Mouse (Mus musculus) stomach, embryonic 15.5 days (tissue): ENCODE measurements around the gene Myg1. TPM values are rescaled to one million over a fixed set of nuclear protein-coding genes. Genes with fewer than 3 reads are reported as not detected.

Experiments
- ATAC-seq: fragments of 200-750 bp; cut with Nextera tagmentation; 2 replicates; pipeline ENCODE4 v1.8.0; 2017; ENCODE audit warnings: low read depth, moderate number of reproducible peaks, moderate TSS enrichment; ENCODE audit not compliant: insufficient read depth, low FRiP score
- H3K27ac ChIP-seq: fragments of 300-500 bp; sonication (generic); 2 replicates; pipeline ENCODE4 v1.5.1; 2015; ENCODE audit warnings: mild to moderate bottlenecking, inconsistent platforms
- H3K27me3 ChIP-seq: fragments of 300-500 bp; sonication (generic); replicated peaks from 2 replicates; pipeline ENCODE4 v1.6.1; 2015; ENCODE audit warnings: inconsistent platforms
- H3K36me3 ChIP-seq: fragments of 300-500 bp; sonication (generic); 2 replicates; pipeline ENCODE4 v1.6.1; 2015; ENCODE audit warnings: inconsistent platforms
- H3K4me1 ChIP-seq: fragments of 300-500 bp; sonication (generic); 2 replicates; pipeline ENCODE4 v1.6.1; 2015; ENCODE audit warnings: inconsistent platforms
- H3K4me2 ChIP-seq: fragments of 300-500 bp; sonication (generic); 2 replicates; pipeline ENCODE4 v1.6.1; 2015; ENCODE audit warnings: mild to moderate bottlenecking, inconsistent platforms
- H3K4me3 ChIP-seq: fragments of 300-500 bp; sonication (generic); replicated peaks from 2 replicates; pipeline ENCODE4 v1.5.1; 2015; ENCODE audit warnings: inconsistent platforms
- H3K9ac ChIP-seq: fragments of 300-500 bp; sonication (generic); 2 replicates; pipeline ENCODE4 v1.6.1; 2015; ENCODE audit warnings: inconsistent platforms
- H3K9me3 ChIP-seq: fragments of 300-500 bp; sonication (generic); 2 replicates; pipeline ENCODE4 v1.6.1; 2016; ENCODE audit warnings: inconsistent platforms
- WGBS: fragments of 180-500 bp; shearing (Covaris S2); methylation state at CpG from one replicate; pipeline ENCODE4 v1.1.7; 2015; 5-methylcytosine and 5-hydroxymethylcytosine counted together
- polyA plus RNA-seq: library from polyadenylated mRNA; unstranded; fragments of >200 nt; fragmentation: Nextera tagmentation; extraction: Ambion mirVana; gene quantifications from 2 replicates; pipeline ENCODE4 v1.2.1, GENCODE M21; 2015

Gene Myg1
- 83.5 and 85.5 TPM in 2 replicates for polyA plus RNA-seq

DNA sequence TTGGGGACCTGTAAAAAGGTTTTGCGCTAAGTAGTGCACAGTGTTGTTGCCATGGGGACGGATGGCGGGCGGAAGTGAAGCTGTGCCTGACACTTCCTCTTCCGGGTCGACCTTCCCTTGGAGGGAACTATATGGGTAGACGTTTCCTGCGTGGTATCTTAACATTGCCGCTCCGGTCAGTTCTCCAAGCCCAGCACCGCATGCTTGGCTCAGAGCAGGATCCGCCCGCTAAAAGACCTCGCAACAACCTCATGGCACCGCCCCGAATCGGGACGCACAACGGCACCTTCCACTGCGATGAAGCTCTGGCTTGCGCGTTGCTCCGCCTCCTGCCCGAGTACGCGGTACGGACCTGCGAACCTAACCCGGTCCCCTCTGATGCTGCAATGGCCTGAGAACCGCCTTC lies at the start of gene Myg1:
Gene Myg1 (plus strand): TSS at position 100 of the 406 bp plus-strand sequence.
- H3K27ac ChIP-seq, result peak within 1 kb of the TSS; percentile 88
- H3K4me1 ChIP-seq, result peaks cover 33% of the 10 kb centered on the region
- H3K4me2 ChIP-seq, result peak within 1 kb of the TSS; percentile 70
- ATAC-seq, result peak; percentile 93
- H3K9me3 ChIP-seq, result no peaks in the 10 kb centered on the region
- peaks cover 36% of the 10 kb centered on the region for H3K36me3 ChIP-seq
- H3K9ac ChIP-seq, result peak within 1 kb of the TSS; percentile 69
- WGBS, result under 1% methylated on average over 30 of the region's 30 CpGs
- H3K27me3 ChIP-seq, result no peaks in the 10 kb centered on the region
- peak within 1 kb of the TSS; percentile 86 for H3K4me3 ChIP-seq

GRCm38 (mm10) chr15:102282463-102283292 lies 48.8 kb upstream of the Myg1 start:
- 72% methylated on average over 8 of the region's 8 CpGs for WGBS
- no peak overlapping the region for H3K27ac ChIP-seq
- H3K9me3 ChIP-seq, result no peaks in the 10 kb centered on the region
- H3K4me1 ChIP-seq, result peaks cover 14% of the 10 kb centered on the region
- no peak overlapping the region for H3K9ac ChIP-seq
- H3K4me3 ChIP-seq, result no peak overlapping the region
- H3K27me3 ChIP-seq, result no peaks in the 10 kb centered on the region
- no peak overlapping the region for H3K4me2 ChIP-seq
- no peak for ATAC-seq
- H3K36me3 ChIP-seq, result 0 out of 2 replicates have a peak, but pooled peaks cover 11% of the 10 kb centered on the region

DNA sequence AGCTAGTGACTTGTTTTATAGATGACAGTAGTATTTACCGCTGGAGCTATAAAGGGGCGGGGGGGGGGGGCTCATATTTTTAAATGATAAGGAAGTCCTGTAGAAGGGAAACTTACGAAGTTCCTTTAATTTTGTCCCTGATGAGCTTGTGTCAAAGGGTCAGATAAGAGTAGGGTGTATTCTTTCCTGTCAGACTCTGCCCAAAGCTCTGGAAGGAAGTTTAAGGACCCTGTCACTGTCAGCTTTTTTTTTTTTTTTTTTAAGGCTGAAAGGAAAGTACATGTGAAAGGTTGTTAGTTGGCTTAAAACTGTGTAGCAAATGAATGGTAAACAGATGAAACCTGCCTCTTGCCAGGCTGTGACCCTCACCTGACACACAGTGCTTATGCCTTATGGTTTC lies 47.9 kb upstream of the Myg1 start:
- no peak for ATAC-seq
- Histone ChIP-seq H3K9me3 (no peaks in the 10 kb centered on the region), H3K4me2 (no peak overlapping the region), H3K27ac (no peak overlapping the region), H3K4me3 (no peak overlapping the region), H3K27me3 (no peaks in the 10 kb centered on the region), H3K9ac (no peak overlapping the region), H3K4me1 (peaks cover 14% of the 10 kb centered on the region), H3K36me3 (0 out of 2 replicates have a peak, but pooled peaks cover 11% of the 10 kb centered on the region)
- 75% methylated on average over 3 of the region's 3 CpGs for WGBS

DNA sequence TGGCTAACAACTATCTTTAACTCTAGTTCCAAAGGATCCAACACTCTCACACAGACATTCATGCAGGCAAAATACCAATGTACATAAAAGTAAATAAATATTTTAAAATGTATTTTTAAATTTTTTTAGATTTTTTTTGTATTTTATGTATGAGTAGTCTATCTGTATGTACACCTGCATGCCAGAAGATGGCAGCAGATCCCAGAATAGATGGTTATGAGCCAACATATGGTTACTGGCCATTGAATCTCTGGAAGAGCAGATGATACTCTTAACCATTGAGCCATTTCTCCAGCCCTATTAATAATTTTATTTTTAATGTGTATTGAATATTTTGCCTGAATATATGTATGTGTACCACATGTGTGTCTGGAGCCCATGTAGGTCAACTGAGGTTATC lies 44.1 kb upstream of the Myg1 start:
- no peak for ATAC-seq
- no peaks in the 10 kb centered on the region for H3K27me3 ChIP-seq

DNA sequence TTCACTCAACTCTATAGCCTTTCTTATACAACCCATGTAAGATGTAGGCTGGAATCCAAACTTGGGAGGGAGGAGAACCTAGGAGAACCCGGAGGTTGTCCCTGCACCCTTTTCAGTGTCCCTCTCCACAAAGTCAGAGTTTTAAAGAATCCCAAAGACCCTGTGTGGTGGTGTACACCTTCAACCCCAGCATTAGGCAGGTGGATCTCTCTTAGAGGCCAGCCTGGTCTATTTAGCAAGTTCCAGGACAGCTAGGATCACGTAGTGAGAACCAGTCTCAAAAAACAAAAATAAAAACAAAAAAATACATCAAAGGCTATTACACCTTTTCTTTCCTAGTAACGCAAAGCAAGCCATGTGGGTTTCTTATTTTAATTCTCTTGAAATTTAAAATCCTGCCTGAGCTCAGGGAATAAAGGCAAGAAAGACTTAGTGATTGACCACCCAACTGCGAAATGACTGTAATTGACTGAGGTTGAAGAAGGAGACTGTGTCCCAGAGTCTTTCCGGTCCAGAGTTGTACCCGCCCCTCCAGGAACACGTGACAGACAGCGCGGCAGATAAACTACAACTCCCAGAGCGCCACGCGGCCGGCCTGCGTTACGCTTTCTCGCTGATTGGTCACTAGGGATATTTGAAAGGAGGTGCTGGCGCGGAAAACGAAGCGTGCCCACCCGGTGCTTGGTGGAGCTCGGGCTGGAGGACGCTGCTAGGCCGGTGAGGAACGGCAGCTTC lies 35.7 kb upstream of the Myg1 start, which contains the start of gene Espl1:
Gene Espl1 (plus strand): TSS at position 634 of the 735 bp plus-strand sequence.
- Histone ChIP-seq H3K9ac (peak within 1 kb of the TSS; percentile 62), H3K9me3 (no peaks in the 10 kb centered on the region), H3K4me2 (peak within 1 kb of the TSS; percentile 75), H3K27ac (no peak within 1 kb of the TSS), H3K4me1 (peaks cover 3% of the 10 kb centered on the region; the same call in 1 of the 2 replicates), H3K36me3 (peaks cover 10% of the 10 kb centered on the region; the same call in 1 of the 2 replicates), H3K27me3 (no peaks in the 10 kb centered on the region), H3K4me3 (peak within 1 kb of the TSS; percentile 68)
- 7% methylated on average over 25 of the region's 25 CpGs for WGBS
- peak; percentile 99 for ATAC-seq

More for the DNA sequence above, 44.1 kb upstream of the Myg1 start:
- Histone ChIP-seq H3K4me3 (no peak overlapping the region), H3K27ac (no peak overlapping the region), H3K9ac (no peak overlapping the region), H3K9me3 (no peaks in the 10 kb centered on the region), H3K4me1 (no peaks in the 10 kb centered on the region), H3K36me3 (no peaks in the 10 kb centered on the region), H3K4me2 (no peak overlapping the region)

- H3K9ac ChIP-seq, result peak overlapping the region; percentile 62
- peak overlapping the region; percentile 75 for H3K4me2 ChIP-seq
- WGBS, result 5% methylated on average over 24 of the region's 24 CpGs
- no peaks in the 10 kb centered on the region for H3K9me3 ChIP-seq
- ATAC-seq, result no peak
- H3K27me3 ChIP-seq, result no peaks in the 10 kb centered on the region
- peaks cover 10% of the 10 kb centered on the region; the same call in 1 of the 2 replicates for H3K36me3 ChIP-seq
- H3K4me3 ChIP-seq, result peak overlapping the region; percentile 68
- H3K27ac ChIP-seq, result no peak overlapping the region
- H3K4me1 ChIP-seq, result peaks cover 3% of the 10 kb centered on the region; the same call in 1 of the 2 replicates
These were observed 35.0 kb upstream of the Myg1 start for GRCm38 (mm10) chr15:102296368-102297006.

DNA sequence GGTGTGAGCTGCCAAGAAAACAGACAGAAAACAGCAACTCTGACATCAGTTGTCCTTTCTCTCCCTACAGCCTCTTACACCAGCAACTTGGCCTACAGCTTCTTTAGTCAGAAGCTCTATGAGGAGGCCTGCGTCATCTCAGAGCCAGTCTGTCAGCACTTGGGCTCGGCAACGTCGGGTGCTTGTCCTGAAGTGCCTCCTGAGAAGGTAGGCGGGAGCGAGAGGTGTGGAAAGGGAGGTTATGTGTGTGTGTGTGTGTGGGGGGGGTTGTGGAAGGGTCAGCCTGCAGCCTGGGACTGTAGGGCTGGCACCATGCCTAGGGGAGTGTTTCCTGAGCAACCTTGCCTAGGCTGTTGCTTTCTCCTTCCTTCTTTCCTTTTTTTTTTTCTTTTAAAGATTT lies 29.0 kb upstream of the Myg1 start:
- no peak overlapping the region for H3K4me3 ChIP-seq
- WGBS, result 76% methylated on average over 6 of the region's 6 CpGs
- no peaks in the 10 kb centered on the region for H3K9me3 ChIP-seq
- no peaks in the 10 kb centered on the region for H3K27me3 ChIP-seq
- no peaks in the 10 kb centered on the region for H3K4me1 ChIP-seq
- H3K4me2 ChIP-seq, result no peak overlapping the region
- no peak overlapping the region for H3K9ac ChIP-seq
- H3K36me3 ChIP-seq, result peaks cover 38% of the 10 kb centered on the region
- ATAC-seq, result no peak
- no peak overlapping the region for H3K27ac ChIP-seq

DNA sequence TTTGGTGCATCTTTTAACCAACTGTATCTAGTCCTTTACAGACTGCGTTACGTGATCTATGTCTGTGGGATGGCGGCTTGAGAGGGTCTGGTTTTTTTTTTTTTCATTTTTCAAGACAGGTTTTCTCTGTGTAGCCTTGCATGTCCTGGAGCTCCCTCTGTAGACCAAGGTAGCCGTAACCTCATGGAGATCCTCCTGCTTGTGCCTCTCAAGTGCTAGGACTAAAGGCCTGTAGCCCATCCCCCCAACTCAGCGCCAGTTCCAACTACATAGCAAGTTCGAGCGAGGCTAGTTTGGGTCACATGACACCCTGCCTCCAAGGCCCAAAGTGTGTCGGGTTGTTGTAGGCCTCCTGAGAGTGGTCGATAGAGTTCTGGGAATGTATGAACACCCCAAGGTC lies 22.8 kb upstream of the Myg1 start:
- Histone ChIP-seq H3K4me3 (no peak overlapping the region), H3K27ac (no peak overlapping the region), H3K4me1 (peaks cover 5% of the 10 kb centered on the region; the same call in 1 of the 2 replicates), H3K9ac (no peak overlapping the region), H3K9me3 (no peaks in the 10 kb centered on the region), H3K27me3 (no peaks in the 10 kb centered on the region), H3K36me3 (peaks cover 49% of the 10 kb centered on the region), H3K4me2 (no peak overlapping the region)
- 85% methylated on average over 9 of the region's 9 CpGs for WGBS
- no peak for ATAC-seq

DNA sequence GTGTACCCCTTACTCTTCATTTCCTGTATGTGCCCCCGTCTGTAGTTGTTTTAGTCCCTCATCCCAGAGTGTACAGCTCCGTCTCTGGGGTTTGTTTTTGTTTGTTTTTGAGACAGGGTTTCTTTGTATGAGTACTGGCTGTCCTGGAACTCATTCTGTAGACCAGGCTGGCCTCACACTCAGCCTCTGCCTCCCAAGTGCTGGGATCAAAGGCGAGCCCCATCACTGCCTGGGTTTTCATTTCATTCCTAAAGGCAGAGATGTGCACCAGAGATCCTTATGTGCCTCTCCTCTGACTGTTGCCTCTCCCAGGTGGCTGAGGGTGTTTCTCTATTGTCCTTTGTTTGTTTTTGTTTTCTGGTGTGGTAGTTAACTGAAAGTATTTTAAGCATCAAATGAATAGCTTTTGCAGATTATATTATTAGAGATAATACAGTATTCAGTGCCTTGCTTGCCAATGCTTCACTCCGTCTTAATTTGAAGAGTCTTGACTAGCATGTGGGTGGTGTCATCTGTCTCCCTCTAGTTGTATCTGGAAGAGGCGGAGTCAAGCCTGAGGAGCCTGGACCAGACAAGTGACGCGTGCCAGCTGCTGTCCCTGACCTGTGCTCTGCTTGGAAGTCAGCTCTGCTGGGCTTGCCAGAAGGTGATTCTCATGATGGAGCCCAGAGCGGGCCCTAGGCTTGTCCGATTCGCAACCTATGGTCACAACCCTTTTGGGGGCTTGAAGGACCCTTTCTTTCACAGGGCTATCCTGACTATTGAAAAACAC lies 21.2 kb upstream of the Myg1 start:
- no peak overlapping the region for H3K4me2 ChIP-seq
- H3K4me3 ChIP-seq, result no peak overlapping the region
- no peaks in the 10 kb centered on the region for H3K27me3 ChIP-seq
- peak; percentile 45; the same call in 1 of the 2 replicates for ATAC-seq
- 52% methylated on average over 10 of the region's 10 CpGs for WGBS
- peaks cover 5% of the 10 kb centered on the region; the same call in 1 of the 2 replicates for H3K4me1 ChIP-seq
- peaks cover 43% of the 10 kb centered on the region for H3K36me3 ChIP-seq
- H3K27ac ChIP-seq, result peak overlapping the region; percentile 40; the same call in 1 of the 2 replicates
- H3K9me3 ChIP-seq, result no peaks in the 10 kb centered on the region
- no peak overlapping the region for H3K9ac ChIP-seq

- H3K27ac ChIP-seq, result no peak overlapping the region
- no peak overlapping the region for H3K4me2 ChIP-seq
- peaks cover 43% of the 10 kb centered on the region for H3K36me3 ChIP-seq
- no peaks in the 10 kb centered on the region for H3K27me3 ChIP-seq
- H3K4me3 ChIP-seq, result no peak overlapping the region
- H3K9me3 ChIP-seq, result no peaks in the 10 kb centered on the region
- no peak for ATAC-seq
- H3K9ac ChIP-seq, result no peak overlapping the region
- H3K4me1 ChIP-seq, result peaks cover 5% of the 10 kb centered on the region; the same call in 1 of the 2 replicates
These were observed 20.0 kb upstream of the Myg1 start for GRCm38 (mm10) chr15:102311489-102311888.

DNA sequence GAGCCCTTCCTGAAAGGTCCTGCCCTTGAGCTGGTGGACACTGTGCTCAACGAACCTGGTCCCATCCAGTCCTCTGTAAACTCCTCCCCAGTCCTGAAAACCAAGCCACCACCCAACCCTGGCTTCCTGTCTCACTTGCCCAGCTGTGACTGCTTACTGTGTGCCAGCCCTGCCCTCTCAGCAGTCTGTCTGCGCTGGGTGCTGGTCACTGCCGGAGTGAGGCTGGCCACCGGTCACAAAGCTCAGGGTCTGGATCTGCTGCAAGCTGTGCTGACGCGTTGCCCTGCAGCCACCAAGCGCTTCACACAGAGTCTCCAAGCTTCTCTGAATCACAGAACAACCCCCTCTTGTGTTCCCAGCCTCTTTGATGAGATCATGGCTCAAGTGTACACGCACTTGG lies 16.2 kb upstream of the Myg1 start:
- ATAC-seq, result no peak
- H3K27ac ChIP-seq, result no peak overlapping the region
- no peak overlapping the region for H3K4me2 ChIP-seq
- no peaks in the 10 kb centered on the region for H3K27me3 ChIP-seq
- no peak overlapping the region for H3K9ac ChIP-seq
- H3K9me3 ChIP-seq, result no peaks in the 10 kb centered on the region
- WGBS, result 90% methylated on average over 8 of the region's 8 CpGs
- H3K4me3 ChIP-seq, result no peak overlapping the region
- no peaks in the 10 kb centered on the region for H3K4me1 ChIP-seq
- H3K36me3 ChIP-seq, result peaks cover 51% of the 10 kb centered on the region
